Mouse (Mus musculus) CH12.LX (cell line): ENCODE data around the gene Cbl. TPM values are rescaled to one million over a fixed set of nuclear protein-coding genes. Genes with fewer than 3 reads are reported as not detected.

Source experiments
- DNase-seq: peaks from one replicate; pipeline ENCODE4 v3.0.0-alpha.2; 2013; ENCODE audit errors: extremely low read depth
- H3K27ac ChIP-seq: 2 replicates; pipeline ENCODE4 v1.5.1; 2012; ENCODE audit warnings: low read depth, mild to moderate bottlenecking, control low read depth, moderate library complexity; ENCODE audit not compliant: insufficient read depth
- H3K27me3 ChIP-seq: replicated peaks from 2 replicates; pipeline ENCODE3; 2012; ENCODE audit warnings: inconsistent platforms
- H3K36me3 ChIP-seq, 2 experiments: replicated peaks in 1 of 2; 2 replicates each; pipeline versions ENCODE3 to v1.6.1; 2012; ENCODE audit warnings: inconsistent platforms in 1 of 2, low read length in 1 of 2, mild to moderate bottlenecking in 1 of 2, mixed read lengths in 1 of 2, moderate library complexity in 1 of 2; ENCODE audit not compliant: control insufficient read depth in 1 of 2, insufficient read depth in 1 of 2
- H3K4me1 ChIP-seq, 2 experiments: 2 replicates each; pipeline ENCODE4 v1.6.1; 2012; ENCODE audit warnings: inconsistent platforms in 1 of 2, moderate library complexity in 1 of 2; ENCODE audit not compliant: insufficient read depth in 2 of 2, control insufficient read depth in 1 of 2
- H3K4me2 ChIP-seq: 2 replicates; pipeline ENCODE4 v1.6.1; 2012; ENCODE audit warnings: low read depth, mild to moderate bottlenecking, control low read depth; ENCODE audit not compliant: poor library complexity, insufficient read depth, severe bottlenecking
- H3K4me3 ChIP-seq, 3 experiments: fragments of 150-350 bp in 1 of 3; sonication (generic) in 1 of 3; replicated peaks in 1 of 3; 2 replicates each; pipeline versions ENCODE3 to v1.5.1; 2011 to 2012; ENCODE audit warnings: low read depth in 2 of 3, low read length in 2 of 3, mild to moderate bottlenecking in 2 of 3, moderate library complexity in 2 of 3, control low read depth in 1 of 3, improper control_type of control experiment in 1 of 3, inconsistent platforms in 1 of 3, mixed read lengths in 1 of 3; ENCODE audit not compliant: poor library complexity in 1 of 3
- H3K79me2 ChIP-seq: replicated peaks from 2 replicates; pipeline ENCODE4 v1.6.1; 2012; ENCODE audit warnings: mild to moderate bottlenecking, moderate library complexity; ENCODE audit not compliant: control insufficient read depth, poor library complexity, insufficient read depth, severe bottlenecking; ENCODE audit errors: extremely low read depth
- H3K9ac ChIP-seq: 2 replicates; pipeline ENCODE4 v1.6.1; 2012; ENCODE audit warnings: low read depth, mild to moderate bottlenecking, control low read depth, moderate library complexity; ENCODE audit not compliant: insufficient read depth
- H3K9me3 ChIP-seq: replicated peaks from 2 replicates; pipeline ENCODE3; 2012; ENCODE audit warnings: low read length, inconsistent platforms, mixed read lengths
- CHD1 ChIP-seq: IDR thresholded peaks from 2 replicates; pipeline ENCODE4 v1.6.1; 2012; ENCODE audit warnings: low read depth, low read length, improper control_type of control experiment, inconsistent platforms
- CHD2 ChIP-seq: IDR thresholded peaks from 2 replicates; pipeline ENCODE4 v1.6.1; 2011; ENCODE audit warnings: low read length, improper control_type of control experiment
- EP300 ChIP-seq: IDR thresholded peaks from 2 replicates; pipeline ENCODE4 v1.6.1; 2011; ENCODE audit warnings: low read length, improper control_type of control experiment
- ETS1 ChIP-seq: conservative IDR thresholded peaks from 2 replicates; pipeline ENCODE4 v1.6.1; 2012; ENCODE audit warnings: low read depth, mild to moderate bottlenecking, inconsistent platforms, low read length, improper control_type of control experiment, moderate library complexity
- GABPA ChIP-seq: IDR thresholded peaks from 2 replicates; pipeline ENCODE4 v1.6.1; 2012; ENCODE audit warnings: low read depth, low read length, improper control_type of control experiment, inconsistent platforms; ENCODE audit not compliant: insufficient replicate concordance
- HCFC1 ChIP-seq: IDR thresholded peaks from 2 replicates; pipeline ENCODE4 v1.6.1; 2012; ENCODE audit warnings: low read depth, mild to moderate bottlenecking, inconsistent platforms, low read length, improper control_type of control experiment
- JUND ChIP-seq: conservative IDR thresholded peaks from 2 replicates; pipeline ENCODE4 v1.6.1; 2011; ENCODE audit warnings: low read depth, low read length, improper control_type of control experiment
- KAT2A ChIP-seq: IDR thresholded peaks from 2 replicates; pipeline ENCODE4 v1.6.1; 2012; ENCODE audit warnings: low read length, improper control_type of control experiment, inconsistent platforms; ENCODE audit not compliant: insufficient replicate concordance
- MAFK ChIP-seq: IDR thresholded peaks from 2 replicates; pipeline ENCODE4 v1.6.1; 2011; ENCODE audit warnings: low read length, improper control_type of control experiment; ENCODE audit not compliant: insufficient replicate concordance
- MAX ChIP-seq: IDR thresholded peaks from 2 replicates; pipeline ENCODE4 v1.6.1; 2011; ENCODE audit warnings: low read length, improper control_type of control experiment
- MYC ChIP-seq: IDR thresholded peaks from 2 replicates; pipeline ENCODE4 v1.6.1; 2011; ENCODE audit warnings: low read depth, mild to moderate bottlenecking, improper control_type of control experiment, low read length
- NRF1 ChIP-seq: IDR thresholded peaks from 2 replicates; pipeline ENCODE4 v1.6.1; 2014; ENCODE audit warnings: low read depth, mild to moderate bottlenecking, inconsistent platforms, low read length, improper control_type of control experiment, moderate library complexity
- POLR2A ChIP-seq: IDR thresholded peaks from 2 replicates; pipeline ENCODE4 v1.6.1; 2011; ENCODE audit warnings: low read depth, mild to moderate bottlenecking, improper control_type of control experiment, low read length
- RAD21 ChIP-seq: IDR thresholded peaks from 2 replicates; pipeline ENCODE4 v1.6.1; 2011; ENCODE audit warnings: low read depth, mild to moderate bottlenecking, low read length, improper control_type of control experiment, moderate library complexity
- RCOR1 ChIP-seq: conservative IDR thresholded peaks from 2 replicates; pipeline ENCODE4 v1.6.1; 2012; ENCODE audit warnings: low read depth, mild to moderate bottlenecking, inconsistent platforms, low read length, improper control_type of control experiment
- SIN3A ChIP-seq: IDR thresholded peaks from 2 replicates; pipeline ENCODE4 v1.6.1; 2012; ENCODE audit warnings: low read length, improper control_type of control experiment, inconsistent platforms
- TBP ChIP-seq: conservative IDR thresholded peaks from 2 replicates; pipeline ENCODE4 v1.6.1; 2011; ENCODE audit warnings: low read depth, low read length, improper control_type of control experiment
- UBTF ChIP-seq: IDR thresholded peaks from 2 replicates; pipeline ENCODE4 v1.6.1; 2012; ENCODE audit warnings: low read depth, mild to moderate bottlenecking, inconsistent platforms, low read length, improper control_type of control experiment, moderate library complexity
- USF2 ChIP-seq: conservative IDR thresholded peaks from 2 replicates; pipeline ENCODE4 v1.6.1; 2011; ENCODE audit warnings: low read depth, low read length, improper control_type of control experiment
- ZC3H11A ChIP-seq: IDR thresholded peaks from 2 replicates; pipeline ENCODE4 v1.6.1; 2012; ENCODE audit warnings: low read depth, mild to moderate bottlenecking, inconsistent platforms, low read length, improper control_type of control experiment
- ZMIZ1 ChIP-seq: IDR thresholded peaks from 2 replicates; pipeline ENCODE4 v1.6.1; 2012; ENCODE audit warnings: low read depth, mild to moderate bottlenecking, inconsistent platforms, low read length, improper control_type of control experiment
- dilution Hi-C: fragments of 300-500 bp; cut with MboI; formaldehyde crosslinking; loops from 2 replicates; pipeline ENCODE4 v1.14.3; 2020; ENCODE audit warnings: low sequenced_read_pairs; ENCODE audit not compliant: extremely low pct_unique_long_range_greater_than_20kb, extremely low pct_ligation_motif_present
- in situ Hi-C: fragments of 300-500 bp; cut with MboI; formaldehyde crosslinking; loops from 3 replicates; pipeline ENCODE4 v1.14.3; 2019; ENCODE audit warnings: low sequenced_read_pairs, low pct_ligation_motif_present, low pct_unique_long_range_greater_than_20kb, mixed read lengths
- polyA plus RNA-seq: library from polyadenylated mRNA; unstranded; fragments of >175 nt; gene quantifications from 2 replicates; pipeline ENCODE4 v1.2.1, GENCODE M21; 2012; ENCODE audit warnings: low read depth; ENCODE audit not compliant: insufficient read length
- total RNA-seq, 2 experiments: library from RNA; depleted of rRNA; stranded (reverse); fragments of 300-350 nt in 1 of 2; fragments of >200 nt in 1 of 2; gene quantifications; 2 replicates each; pipeline ENCODE4 v1.2.3; 2012 to 2014

Gene Cbl
- total and polyA plus RNA-seq, 3 experiments, result 8.3 to 39.0 (median 11.9) TPM

GRCm38 (mm10) chr9:44168931-44169330 is 64.9 kb downstream of the Cbl start:
- DNase-seq, result no peak
- no peak overlapping the region for H3K4me2 ChIP-seq
- H3K4me1 ChIP-seq, result peaks cover 3 to 33% of the 10 kb centered on the region in 2 experiments; a peak in 3 of 4 replicates
- H3K27ac ChIP-seq, result no peak overlapping the region
- no peaks in the 10 kb centered on the region for H3K27me3 ChIP-seq
- H3K4me3 ChIP-seq, result no peak overlapping the region
- peaks cover 3% of the 10 kb centered on the region; the same call in 1 of the 2 replicates for H3K79me2 ChIP-seq
- no peaks in the 10 kb centered on the region for H3K9me3 ChIP-seq
- no peak overlapping the region for H3K9ac ChIP-seq
- in situ Hi-C loops, result no loop called here
- peaks cover 40 to 87% of the 10 kb centered on the region in 2 experiments for H3K36me3 ChIP-seq
- dilution Hi-C loops, result no loop called here
- TF ChIP-seq RCOR1 (no peak), MAX (no peak), HCFC1 (no peak), NRF1 (no peak), JUND (no peak), MYC (no peak), ETS1 (no peak), TBP (no peak), POLR2A (no peak), MAFK (no peak), CHD2 (no peak), ZMIZ1 (no peak), ZC3H11A (no peak), SIN3A (no peak), EP300 (no peak), UBTF (no peak), CHD1 (no peak), USF2 (no peak)

DNA sequence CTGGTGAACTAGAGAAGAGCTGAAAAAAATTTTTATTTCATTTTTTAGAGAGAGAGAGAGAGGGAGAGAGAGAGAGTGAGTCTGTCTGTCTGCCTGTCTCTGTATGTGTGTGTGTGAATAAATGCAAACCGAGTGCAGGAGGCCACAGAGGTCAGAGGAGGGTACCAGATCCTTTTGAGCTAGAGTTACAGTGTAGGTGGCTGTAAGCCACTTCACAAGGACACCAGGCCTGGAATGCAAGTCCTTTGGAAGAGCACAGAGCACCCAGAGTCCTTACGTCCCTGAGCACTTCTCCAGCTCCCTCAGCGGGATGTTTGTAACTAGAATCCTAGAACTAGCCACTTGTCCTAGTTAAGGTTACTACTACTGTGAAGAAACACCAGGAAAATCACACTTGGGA is 74.0 kb downstream of the Cbl start:
- H3K4me3 ChIP-seq, result no peak overlapping the region
- dilution Hi-C loops, result no loop called here
- H3K4me1 ChIP-seq, result no peaks in the 10 kb centered on the region
- DNase-seq, result no peak
- H3K27ac ChIP-seq, result no peak overlapping the region
- H3K36me3 ChIP-seq, result peaks cover 60 to 91% of the 10 kb centered on the region in 2 experiments
- H3K27me3 ChIP-seq, result no peaks in the 10 kb centered on the region
- H3K9ac ChIP-seq, result no peak overlapping the region
- in situ Hi-C loops, result no loop called here
- no peaks in the 10 kb centered on the region for H3K9me3 ChIP-seq
- no peaks in the 10 kb centered on the region; the same call in 1 of the 2 replicates for H3K79me2 ChIP-seq
- TF ChIP-seq RAD21 (no peak), JUND (no peak), MAX (no peak), GABPA (no peak), MAFK (no peak), HCFC1 (no peak), KAT2A (no peak), NRF1 (no peak)
- no peak overlapping the region for H3K4me2 ChIP-seq
